Mouse (Mus musculus): Measurements from ENCODE around the gene Ankrd11.

GRCm38 (mm10) chr8:122902581-122902980, 139.5 kb downstream of the Ankrd11 start:
- no peak for TF ChIP-seq CTCF (IDR thresholded peaks at IDR 0.05; ENCODE audit: low read depth)
- no peak for TF ChIP-seq EP300 (IDR thresholded peaks at IDR 0.05; ENCODE audit: low read depth)
